Mouse (Mus musculus) telencephalon, adult 2 months (tissue): ENCODE data around the gene Gipc3.

Experiments
- DNase-seq: peaks from one replicate; pipeline ENCODE4 v3.0.0-alpha.2; 2011; ENCODE audit warnings: low read depth, low spot score

Gipc3 gene

DNA sequence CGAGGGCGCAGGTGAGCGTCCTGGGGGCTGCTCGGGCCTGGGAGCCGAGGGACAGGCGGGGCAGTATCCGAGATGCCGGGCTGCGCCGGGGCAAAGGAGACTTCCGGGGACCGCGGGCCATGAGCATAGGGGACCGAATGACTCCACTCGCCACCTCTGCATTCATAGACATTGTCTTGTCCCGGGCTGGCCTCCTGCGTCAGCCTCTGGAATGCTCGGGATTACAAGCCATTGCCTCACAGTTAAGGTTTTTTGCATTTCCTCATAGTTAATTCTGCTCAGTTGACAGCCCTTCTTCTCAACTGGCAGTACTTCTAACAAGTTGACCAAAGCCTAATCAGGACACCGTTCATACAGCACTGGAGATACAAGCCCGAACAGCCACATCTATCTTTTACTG, 21.6 kb downstream of the Gipc3 start:
- DNase-seq = no peak

DNA sequence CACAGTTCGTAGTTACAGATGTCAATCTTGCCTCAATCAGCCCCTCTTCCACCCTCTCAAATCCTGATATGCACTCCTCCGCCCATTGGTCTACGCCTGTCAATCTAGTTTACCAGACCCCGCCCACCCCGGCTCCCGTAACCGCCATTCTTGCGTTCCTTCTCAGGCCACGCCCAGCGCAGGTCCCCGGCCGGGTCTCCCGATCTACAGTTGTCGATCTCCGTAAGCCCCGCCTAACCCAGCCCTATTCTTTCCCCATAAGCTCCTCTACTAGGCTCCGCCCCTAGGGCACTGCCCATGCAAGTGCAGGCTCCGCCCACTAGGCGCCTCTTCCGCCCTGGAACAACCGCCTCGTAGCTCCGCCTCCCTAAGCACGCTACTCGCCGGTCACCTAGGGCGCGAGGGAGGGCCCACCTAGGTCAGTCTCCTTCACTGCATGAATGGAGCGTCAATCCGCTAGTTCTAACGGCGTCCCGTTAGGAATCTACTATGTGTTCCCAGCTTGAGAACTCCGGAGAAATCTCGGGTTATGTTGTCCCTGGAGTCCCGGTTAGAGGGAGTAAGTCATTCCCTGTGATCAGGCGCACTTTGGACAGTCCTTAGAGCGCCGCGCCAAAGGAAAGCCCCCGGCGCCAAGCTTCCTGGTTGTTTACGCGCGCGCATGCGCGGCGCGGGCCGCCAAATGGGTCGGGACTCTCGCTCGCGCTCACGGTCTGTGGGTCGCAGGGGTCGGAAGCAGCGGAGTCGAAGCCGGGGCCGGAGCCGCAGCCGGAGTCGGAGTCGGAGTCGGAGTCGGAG, 22.3 kb downstream of the Gipc3 start, which contains the start of gene Cactin:
Cactin (plus strand) TSS at position 554 of the 798 bp plus-strand sequence.
- DNase-seq = peak; percentile 100

DNA sequence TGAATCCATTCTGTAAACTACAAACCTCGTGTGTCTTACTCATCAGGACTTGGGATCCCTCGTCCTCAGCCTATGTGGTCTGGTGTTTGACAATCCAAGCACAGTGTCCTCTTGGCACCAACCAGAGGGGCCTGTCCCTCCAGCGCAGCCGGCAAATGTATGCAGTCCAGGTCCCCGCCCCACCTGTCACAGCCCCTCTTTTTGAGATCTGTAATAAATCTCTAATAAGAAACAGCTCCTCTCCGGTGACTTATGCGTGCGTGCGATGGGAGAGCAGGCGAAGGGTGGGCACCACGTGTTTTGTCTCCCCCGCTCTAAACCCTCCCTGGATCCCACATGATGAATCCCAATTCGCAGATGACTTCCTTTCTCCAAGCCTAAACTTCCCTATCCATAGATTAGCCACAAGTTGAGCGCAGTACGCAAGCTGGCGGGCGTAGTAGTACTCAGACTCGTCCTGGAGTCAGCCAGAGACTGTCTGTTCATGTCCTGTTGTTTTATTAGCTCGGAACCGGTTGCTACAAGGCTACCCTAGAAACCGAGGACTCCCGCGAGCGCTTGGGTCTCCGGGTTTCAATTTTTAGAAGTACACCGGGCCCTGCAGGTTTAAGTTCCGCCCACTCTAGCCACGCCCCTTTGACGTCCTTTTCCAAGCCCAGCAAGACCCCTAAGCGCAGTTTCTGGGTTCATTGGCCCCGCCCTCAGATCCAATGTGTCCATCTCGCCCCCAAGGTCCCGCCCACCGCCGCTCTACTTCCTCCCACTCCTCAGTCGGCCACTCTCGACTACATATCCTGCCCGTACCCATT, 23.1 kb downstream of the Gipc3 start:
- no peak for DNase-seq

DNA sequence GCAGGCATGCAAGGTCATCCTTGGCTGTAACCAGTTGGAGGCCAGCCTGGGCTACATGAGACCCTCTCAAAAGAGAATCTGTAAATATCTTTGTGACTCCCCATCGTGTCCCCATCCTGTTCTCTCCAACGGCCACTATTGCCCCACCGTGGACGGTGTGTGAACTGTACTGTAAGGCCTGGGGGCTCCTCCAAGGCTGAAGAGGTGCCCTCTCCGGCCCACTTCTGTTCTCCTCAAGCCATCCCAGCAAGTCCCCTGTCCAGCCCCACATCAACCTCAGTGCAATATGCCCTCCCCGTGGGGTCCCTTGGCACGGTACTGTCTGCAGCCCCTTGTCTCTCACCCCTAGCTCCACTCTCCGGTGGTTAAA, 23.8 kb downstream of the Gipc3 start:
- DNase-seq = no peak

DNA sequence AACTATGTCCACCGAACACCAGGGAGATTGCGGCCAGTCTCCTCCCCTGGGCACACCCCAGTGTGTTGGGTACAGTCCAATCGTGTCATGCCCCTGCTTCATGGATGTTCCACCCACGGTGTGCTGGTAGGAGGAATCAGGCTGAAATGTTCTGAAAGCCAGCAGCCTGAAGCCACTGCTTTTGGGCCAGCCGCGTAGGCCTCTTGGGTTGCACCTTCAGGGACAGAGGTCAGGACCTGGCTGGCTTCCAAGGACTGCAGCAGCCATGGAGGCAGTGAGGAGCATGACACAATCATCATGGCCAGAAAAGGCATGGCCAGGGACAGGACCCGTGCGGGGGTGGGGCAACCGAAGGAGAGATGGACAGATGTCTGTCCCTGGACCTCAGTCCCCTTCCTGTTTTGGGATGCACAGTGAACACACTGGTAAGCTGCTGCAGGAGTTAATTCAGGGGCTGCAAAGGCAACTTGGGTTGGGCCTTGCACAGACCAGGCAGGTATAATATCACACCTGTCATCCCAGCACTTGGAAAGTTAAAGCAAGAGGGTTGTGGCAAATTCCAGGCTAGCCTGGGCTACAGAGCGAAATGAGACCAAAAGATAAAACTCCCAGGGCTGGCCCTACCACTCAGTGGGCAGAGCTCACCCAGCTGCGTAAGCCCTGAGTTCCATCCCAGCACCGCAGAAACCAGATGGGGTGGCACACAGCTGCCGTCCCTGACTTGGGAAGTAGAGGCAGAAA, 24.3 kb downstream of the Gipc3 start:
- no peak for DNase-seq

DNA sequence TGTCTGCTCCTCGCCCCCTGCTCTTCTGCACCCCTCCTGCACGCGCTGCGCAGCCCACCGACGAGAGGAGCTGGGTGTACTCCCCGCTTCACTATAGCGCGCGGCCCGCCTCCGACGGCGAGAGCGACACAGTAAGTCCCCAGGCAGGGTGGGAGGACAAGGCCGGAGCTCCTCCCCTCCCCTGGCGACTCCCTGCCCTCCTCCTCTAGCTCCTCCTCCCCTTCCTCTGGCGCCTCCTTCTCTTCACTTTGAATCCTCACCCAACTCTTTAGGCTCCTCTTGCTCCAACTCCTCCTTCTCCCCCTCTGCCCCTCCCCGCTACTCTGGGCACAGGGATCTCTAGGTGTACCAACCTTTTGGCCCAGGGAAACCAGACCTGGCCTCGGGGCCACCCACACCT, 25.8 kb downstream of the Gipc3 start:
- no peak for DNase-seq

DNA sequence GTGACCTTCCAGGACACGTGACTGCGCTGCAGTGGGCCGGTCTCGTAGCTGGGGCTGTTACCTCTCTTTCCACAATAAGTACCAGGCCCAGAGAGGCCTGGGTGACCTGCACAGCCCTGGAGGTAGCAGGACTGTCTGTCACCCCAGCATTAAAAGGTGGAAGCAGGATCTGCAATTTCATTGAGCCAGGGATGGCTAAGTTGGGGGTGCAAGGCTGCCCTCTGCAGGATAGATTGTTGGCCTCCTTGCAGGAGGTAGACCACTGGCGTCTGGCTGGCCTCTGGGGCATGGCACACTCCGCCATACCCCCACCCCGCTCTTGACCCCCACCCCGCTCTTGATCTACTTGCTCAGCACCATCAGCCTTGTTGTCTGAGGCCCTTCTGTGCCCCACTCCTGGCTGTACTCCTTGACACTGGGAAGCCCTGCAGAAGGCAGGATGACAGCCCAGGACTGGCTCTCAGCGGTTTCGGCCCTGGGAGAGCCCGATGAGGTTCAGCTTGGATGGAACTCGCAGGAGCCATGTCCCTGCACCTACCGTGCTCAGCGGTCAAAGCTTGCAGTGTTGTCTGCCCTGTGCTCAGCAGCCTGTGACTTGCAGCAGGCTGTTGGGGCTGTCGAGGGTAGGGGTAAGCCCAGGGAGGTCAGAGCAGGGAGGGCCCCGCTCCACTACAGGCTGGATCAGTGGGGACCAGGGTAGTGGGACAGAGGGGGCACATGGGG, 26.6 kb downstream of the Gipc3 start:
- no peak for DNase-seq

DNA sequence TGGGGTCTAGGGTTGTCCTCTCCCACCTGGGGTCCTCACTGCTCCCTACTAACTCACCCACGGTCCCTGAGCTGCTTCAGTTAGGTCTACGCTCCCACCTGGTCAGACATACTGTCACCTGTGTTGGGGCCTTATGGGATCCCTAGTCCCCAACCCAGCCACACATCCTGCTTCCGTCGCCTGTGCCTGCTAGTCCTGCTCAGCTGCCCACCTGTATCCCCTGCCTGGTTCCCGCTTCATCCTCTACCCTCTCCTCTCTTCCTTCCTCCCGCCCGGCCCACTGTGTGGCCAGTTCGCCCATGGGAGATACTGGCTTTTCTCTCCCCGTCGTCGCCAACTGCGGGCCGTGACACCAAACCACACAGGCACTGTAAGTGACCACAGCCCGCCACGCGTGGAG, 27.5 kb downstream of the Gipc3 start:
- no peak for DNase-seq

DNA sequence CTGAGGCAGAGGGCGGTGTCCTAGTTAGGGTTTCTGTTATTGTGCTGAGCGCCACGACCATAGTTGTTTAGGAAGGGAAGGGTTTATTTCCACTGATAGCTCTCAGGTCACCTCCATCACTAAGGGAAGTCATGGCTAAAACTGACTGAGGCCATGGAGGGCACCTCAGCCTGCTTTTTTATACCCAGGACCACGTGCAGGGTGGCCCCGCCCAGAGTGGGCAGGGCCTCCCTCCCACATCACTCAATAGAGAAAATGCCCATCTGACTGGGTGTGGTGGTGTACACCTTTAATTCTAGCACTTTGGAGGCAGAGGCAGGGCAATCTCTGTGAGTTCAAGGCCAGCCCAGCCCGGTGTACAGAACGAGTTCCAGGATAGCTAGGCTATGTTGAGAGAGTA, 28.9 kb downstream of the Gipc3 start:
- DNase-seq = no peak

DNA sequence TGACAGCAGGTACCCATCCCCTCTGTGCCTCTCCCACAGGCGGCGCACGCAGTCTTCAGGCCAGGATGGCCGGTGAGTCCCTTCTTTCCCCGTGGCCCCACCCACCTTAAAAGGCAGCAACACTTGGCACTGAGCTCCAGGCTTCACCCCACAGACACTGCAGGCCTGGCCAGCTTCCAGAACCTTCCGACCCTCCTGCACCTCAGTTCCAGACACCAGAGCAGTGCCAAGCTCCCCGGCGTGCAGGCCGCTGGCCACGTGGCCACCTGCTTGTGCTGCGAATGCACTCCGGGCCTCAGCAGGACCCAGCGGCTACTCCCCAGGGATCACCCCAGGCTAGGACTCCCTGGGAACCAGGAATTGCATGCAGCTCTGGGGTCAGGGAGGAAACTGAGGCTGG, 29.5 kb downstream of the Gipc3 start:
- DNase-seq = no peak

DNA sequence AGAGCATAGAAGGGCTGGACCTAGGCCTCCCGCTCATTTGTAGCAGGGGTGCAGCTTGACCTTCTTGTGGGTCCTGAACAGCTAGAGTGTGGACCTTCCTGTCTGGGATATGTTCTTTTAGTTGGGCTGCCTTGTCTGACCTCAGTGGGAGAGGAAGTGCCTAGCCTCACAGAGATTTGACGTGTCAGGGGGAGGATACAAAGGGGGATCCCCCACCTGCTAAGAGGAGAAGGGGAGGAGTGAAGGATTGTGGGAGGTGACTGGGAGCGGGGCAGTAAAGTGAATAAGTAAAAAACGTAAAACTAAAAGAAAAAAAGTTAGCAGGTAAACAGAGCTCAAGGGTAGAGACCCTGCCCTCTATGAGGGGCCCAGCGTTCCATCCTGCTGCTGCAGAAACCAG, 33.5 kb downstream of the Gipc3 start:
- DNase-seq = no peak

DNA sequence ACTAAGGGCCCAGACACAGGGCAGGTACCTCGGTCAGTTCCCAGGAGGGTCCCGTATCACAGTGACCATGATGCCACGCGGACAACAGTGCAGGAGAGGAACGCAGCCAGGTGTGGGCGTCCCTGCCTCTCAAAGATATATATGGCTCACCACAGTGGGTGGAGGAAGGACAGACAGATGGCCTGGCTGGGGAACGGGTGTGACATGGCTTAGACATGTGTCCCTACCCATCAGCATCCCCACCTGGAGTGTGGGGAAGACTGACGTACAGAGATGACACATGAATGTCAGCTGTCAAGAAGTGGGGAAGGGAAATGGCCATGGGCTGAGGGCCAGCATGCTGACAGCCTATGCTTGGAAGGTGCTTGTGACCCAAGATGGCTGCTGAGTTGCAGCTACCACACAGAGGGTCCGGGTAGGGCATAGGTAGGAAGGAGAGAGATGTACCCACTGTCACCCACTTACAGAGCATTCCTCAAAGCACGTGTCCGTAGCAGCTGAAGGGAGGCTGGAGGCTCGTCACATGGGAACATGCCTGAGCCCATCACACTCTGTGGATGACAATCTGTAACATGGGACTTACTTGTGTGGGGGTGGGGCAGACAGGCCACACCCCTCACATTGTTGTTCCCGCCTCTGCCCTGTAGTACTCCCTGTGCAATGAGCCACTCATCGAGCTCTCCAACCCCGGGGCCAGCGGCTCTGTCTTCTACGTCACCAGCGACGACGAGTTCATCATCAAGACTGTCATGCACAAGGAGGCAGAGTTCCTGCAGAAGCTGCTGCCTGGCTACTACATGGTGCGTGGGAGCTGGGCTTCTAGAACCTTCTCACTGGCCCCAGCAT, 36.0 kb downstream of the Gipc3 start:
- DNase-seq = peak; percentile 68

DNA sequence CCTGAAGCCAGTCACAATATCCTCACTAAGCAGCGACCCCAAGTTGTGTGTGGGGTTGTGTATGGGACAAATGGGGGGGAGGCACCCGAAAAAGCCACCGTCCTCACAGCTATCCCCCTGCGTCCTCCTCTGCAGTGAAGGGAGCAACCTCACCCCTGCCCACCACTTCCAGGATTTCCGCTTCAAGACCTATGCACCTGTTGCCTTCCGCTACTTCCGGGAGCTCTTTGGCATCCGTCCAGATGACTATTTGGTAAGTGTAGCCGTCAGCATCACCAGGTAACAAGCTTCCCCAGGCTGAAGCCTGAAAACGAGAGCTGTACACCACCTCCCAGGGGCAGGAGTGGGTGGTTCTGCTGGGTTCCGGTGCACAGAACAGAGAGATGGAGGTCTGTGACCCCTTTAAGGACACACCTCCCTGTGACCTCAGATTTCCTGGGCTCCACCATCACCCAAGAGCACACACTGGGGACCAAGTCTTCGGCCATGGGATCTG, 36.8 kb downstream of the Gipc3 start:
- no peak for DNase-seq

DNA sequence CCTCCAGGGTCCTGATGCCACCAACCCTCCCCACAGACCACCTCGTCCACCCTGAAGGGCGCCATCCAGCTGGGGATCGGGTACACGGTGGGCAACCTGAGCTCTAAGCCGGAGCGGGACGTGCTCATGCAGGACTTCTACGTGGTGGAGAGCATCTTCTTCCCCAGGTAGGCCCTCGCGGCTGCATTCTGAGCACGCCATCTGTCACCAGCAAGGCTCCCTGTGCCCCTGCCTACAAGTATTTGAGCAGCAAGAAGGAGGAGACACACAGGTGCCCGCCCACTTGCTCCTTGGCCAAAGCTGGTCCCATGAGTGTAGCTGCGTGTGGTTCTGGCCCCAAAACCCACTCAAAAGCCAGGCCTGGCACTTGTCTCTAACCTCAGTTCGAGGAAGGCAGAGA, 37.4 kb downstream of the Gipc3 start:
- no peak for DNase-seq

DNA sequence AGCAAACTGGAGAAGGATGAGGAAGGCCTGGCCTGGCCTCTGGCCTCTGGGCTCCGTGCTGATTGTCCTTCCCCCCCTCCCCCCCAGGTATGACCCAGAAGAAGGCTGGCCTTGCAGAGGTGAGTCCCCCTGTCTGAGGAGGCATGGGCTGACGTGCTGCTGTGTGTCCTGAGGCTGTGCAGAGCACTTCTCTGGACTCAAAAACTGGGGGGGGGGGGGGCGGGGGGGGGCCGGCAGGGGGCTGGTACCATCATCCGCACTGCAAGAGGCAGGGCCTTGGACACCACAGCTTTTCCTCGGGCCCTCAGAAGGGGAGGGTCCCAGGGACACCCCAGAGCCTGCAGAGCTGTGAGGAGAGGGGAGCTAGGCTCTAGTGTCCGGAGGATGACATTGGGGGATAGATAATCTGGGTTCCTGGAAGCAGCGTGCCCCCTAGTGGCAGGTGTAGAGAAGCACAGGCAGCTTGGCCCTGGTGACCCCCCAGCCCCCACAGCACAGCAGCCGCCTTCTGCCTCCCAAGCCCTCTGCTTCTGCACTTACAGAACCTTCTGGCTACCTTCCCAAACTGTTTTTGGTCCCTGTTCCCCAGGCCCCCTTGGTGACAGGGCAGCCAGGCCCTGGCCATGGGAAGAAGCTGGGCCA, 38.3 kb downstream of the Gipc3 start:
- no peak for DNase-seq

DNA sequence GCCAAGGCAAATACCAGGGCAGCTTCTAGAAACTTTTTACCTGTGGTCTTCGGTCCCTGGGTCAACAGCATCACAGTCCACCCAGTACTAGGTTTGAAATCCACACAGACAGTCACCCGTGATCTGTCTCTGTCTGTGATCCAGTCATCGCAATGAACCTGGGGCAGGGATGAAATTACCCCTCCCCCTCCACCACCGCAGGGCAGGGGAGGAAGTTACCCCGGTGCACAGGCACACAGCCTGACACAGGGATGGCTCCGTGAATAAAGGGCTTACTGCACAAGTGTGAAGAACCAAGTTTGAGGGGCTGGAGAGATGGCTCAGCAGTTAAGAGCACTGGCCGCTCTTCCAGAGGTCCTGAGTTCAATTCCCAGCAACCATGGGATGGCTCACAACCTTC, 39.3 kb downstream of the Gipc3 start:
- no peak for DNase-seq

DNA sequence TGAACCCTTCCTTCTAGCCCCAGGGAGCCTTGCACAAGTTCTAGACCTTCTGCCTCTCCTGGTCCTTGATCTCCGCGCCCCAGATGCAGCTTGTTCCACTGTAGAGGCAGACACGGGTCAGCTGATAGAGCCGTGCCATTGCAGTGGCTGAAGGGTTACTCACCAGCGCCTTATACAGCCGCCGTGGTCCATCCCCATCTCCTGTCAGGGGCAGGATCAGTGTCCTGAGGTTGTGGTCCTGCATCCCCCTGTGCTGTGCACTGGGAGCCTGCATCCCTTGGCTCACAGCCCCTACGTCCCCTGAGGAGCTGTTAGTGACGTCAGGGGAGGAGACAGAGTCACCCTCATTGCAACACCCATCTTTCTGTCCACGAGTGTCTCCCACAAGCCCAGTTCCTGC, 39.8 kb downstream of the Gipc3 start:
- DNase-seq = no peak

DNA sequence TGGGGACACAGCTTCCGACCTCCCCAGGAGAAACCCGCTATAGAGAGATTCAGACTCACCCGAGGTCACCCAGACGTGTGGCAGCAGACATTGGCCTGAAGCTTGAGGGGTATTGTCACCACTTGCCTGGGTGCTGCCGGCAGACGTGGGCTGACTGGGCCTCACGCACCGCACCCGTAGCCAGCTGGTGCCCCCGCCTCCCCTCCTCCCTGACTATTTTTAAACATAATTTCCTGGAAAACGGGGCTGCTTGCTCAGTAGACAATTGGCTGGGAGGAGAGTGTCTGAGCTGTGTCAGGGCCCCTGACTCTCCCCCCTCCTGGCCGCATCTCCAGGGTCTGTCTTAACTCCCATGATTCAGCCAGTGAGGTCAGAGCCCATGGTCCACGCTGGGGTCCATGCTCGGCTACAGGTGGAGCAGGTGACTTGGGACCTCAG, 40.3 kb downstream of the Gipc3 start:
- DNase-seq = peak; percentile 75

DNA sequence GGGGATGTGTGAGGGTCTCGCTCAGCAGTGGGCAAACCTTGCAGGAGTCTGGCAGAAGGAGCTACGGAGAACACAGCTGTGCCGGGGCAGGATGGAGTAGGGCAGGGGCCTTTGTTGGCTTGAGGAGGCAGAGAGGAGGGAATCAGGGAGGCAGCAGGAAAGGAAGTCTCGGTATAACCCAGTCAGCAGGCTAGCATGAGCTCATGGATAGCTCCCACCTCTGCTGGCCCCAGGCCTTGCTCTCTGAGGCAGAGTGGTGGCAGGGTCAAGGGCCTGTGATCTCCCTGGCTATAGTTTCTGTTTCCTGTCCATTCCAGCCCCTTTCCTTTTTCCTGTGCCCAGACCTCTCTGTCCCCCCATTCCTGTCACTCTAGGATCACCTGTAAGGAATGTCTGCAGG, 40.8 kb downstream of the Gipc3 start:
- no peak for DNase-seq

DNA sequence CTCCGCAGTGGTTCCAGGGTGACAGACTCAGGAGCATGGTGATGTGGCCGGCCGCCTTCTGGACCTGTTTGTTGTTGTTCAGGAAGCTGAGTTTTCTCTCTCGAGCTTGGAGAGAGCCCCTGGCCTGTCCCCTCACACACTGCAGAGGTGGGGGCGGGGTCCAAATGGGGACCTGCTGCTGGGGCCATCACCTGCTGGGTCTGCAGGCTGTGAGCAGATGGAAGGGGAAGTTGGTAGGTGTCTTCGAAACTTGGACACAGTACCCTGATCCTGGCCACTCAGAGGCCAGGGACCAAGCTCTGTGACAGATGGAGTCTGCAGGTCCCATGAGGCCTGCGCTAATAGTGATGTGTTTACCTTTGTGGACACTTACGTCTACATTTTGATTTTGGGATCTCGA, 41.7 kb downstream of the Gipc3 start:
- no peak for DNase-seq
